Mouse (Mus musculus) left cerebral cortex, adult 9 months (tissue): Measurements from ENCODE around the gene Vmn2r83.

Experiments
- DNase-seq, 2 experiments: peaks; one replicate each; pipeline ENCODE4 v3.0.0; 2022; ENCODE audit warnings: low spot score in 2 of 2

Vmn2r83 gene

DNA sequence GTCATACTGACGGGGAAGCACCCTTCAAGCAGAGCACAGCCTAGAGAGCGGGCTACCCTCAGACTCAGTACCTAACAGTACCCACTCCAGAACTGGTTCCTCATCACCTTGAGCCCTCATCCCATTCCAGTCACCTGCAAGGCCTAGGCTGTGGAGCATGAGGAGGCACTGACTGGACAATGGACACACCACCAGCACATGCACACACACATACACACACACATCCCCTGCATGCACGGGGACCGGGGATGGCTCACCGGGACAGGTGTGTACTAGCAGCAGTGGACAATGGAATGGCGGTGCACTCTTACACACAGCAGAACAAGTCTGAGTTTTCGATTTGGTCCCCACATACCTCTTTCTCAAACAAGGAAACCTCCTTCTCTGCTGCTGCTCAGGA lies 68.7 kb downstream of the Vmn2r83 start:
- DNase-seq, result no peak

DNA sequence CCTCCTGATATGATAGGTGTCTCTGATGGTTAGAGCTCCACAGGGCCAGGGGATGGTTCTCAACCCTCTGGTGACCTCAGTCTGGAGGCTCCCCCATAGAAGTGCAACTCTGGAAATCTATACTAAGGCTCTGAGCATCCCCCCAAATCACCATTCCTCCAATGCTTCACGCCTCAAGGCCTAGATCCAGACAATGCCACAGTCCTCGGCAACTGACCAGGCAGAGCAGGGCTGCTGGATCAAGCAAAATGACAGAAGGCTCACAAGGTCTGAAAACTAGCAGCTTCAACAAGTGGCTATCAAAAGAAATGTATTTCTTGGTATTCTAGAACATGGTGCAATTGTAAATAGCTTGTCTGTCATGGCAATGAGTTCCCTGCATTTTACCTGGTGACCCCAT lies 69.2 kb downstream of the Vmn2r83 start:
- no peak for DNase-seq

DNA sequence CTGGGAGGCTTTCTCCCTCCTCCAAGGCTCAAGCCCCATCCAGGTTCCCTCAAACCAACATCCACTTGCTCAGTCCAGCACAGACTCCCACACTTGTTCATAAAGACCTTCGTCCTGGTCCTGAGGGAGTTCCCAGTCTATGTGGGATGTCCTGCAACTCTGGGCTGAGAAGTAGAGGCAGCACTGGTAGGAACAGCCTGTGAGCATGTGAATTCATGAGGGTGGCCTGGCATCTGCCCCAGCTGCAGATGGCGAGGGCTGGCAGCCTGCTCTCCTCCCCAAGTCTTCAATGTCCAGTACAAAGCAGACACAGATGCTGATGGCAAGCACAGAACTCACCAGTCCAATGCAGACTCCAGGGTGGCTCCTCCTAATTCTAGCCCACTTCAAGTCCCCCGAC lies 69.8 kb downstream of the Vmn2r83 start:
- DNase-seq, result no peak

DNA sequence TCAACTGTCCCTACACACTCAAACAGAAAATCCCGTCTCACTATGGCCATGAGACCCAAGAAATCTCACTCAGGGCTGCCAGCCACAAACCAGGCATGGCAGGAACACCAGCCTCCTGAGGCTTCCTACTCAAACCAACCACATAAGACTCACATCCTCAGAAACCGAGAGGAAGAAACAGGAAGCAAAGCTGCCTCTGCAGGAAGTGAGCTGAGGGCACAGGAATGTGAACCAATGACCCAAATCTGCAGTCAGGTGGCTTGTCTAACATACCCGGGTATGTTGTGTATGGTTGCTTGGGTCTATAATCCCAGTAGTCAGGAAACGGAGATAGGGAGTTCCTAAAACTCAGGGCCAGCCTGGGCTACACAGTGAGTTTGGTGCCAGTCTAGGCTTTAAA lies 70.3 kb downstream of the Vmn2r83 start:
- no peak for DNase-seq

DNA sequence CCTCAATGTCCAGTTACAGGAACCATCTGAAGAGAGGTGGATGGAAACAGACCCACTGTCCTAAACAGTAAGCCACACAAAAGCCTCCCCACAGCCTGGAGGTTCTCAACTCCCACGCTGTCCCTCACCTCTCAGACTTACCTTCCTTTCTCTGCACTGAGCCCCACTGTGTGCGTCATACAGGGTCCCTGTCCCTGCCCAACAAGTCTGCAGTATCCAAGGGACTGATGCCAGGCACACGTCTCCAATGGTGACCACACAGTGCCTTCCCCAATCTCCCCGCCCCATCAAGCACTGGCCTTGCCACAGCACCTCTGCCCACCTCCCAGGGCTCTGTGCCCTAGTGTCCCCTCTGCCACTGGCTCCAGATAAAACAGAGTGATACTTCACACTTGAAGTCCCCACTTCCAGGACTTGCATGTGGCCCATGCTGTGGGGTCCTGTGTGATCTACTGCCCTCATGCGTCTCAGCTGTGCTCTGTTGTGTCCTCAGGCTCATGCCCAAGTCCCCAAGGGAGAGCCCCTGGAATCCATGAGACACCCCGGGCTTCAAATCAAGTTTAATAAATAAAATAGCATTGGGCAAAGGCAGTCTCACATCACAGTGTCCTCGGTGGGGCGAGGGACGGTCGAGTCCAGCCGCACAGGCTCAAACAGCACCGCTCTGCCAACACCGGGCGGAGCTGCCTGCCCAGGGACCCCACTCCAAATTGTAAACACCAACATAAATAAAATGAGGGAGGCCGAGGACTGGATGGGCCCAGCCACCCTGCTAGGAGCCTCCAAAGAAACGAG lies 71.4 kb downstream of the Vmn2r83 start:
- no peak for DNase-seq

DNA sequence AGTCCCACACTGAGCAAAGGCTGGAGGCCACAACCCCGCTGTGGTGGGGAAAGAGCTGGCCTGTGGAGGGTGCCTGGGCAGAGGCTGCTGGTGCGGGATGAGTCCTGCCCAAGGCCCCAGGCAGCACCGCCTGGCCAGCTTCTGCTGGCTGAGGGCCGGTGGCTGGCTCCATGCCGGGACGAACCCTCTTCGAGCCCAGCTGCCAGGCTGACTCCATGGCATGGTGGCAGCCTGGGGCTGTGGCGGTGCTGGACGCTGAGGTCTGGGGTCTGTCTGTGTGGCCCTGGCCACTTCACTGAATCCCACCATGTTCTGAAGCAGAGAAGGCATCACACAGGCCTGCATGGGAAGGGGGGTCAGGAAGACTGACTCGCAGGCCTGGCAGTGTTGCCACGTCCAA lies 72.2 kb downstream of the Vmn2r83 start:
- no peak for DNase-seq

DNA sequence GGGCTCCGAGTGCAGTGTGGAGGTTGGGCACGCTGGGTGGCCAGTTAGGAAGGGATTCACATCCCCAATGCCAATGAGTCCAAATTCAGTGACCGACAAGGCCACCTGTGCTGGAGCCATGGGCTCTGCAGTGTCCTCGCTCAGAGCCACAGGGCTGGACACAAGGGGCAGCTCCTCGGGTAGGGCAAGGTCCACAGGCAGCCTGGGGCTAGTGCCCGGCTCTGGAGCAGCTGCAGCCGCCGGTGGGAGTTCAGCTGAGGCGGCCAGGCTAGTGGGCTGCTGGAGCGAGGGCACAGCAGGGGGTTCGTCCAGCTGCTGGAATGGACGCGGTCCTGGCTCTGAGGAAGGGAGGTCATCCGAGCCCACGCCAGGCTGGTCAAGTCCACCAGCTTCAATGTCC lies 73.0 kb downstream of the Vmn2r83 start:
- no peak for DNase-seq

DNA sequence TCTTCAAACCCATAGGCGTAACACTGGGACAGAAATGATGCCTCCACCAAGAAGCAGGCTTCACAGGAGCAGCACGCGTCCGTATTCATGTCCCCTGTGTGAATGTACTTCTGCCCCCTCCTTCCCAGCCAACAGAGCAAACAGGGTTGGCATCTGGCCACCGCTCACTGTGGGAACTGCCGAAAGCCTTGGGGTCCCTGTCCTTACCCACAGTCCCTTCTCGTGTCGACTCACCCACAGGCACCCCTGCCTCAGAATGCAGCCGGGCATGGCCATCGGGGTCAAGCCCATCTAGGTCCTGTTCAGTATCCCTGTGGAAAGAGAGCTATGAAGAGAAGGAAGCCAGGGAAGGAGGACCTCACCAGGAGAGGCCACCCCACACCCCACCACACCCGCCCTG lies 73.6 kb downstream of the Vmn2r83 start:
- no peak for DNase-seq
